Mouse (Mus musculus) thymus, adult 2 months (tissue): ENCODE data around the gene Calcoco2.

Experiments used
- CTCF ChIP-seq: fragments of 200-500 bp; IDR thresholded peaks from 2 replicates; pipeline ENCODE4 v1.5.1; 2012; ENCODE audit warnings: mild to moderate bottlenecking, control low read depth, low read length, moderate library complexity, borderline replicate concordance; ENCODE audit not compliant: control insufficient read depth, poor library complexity, insufficient read depth; ENCODE audit errors: extremely low read depth
- POLR2A ChIP-seq: fragments of 200-500 bp; IDR thresholded peaks from 2 replicates; pipeline ENCODE4 v1.6.1; 2012; ENCODE audit warnings: mild to moderate bottlenecking, low read length, control low read depth, moderate library complexity; ENCODE audit not compliant: control insufficient read depth, poor library complexity, insufficient read depth; ENCODE audit errors: extremely low read depth

- TF ChIP-seq CTCF (no peak), POLR2A (no peak)
These were observed 41.4 kb downstream of the Calcoco2 start for GRCm38 (mm10) chr11:96070353-96070752.
